Mouse (Mus musculus) frontal cortex, adult (tissue): Measurements from ENCODE around the gene Gck.

Experiments
- ATAC-seq: cut with Nextera tagmentation; 2 replicates; pipeline ENCODE4 v1.9.2; 2017; ENCODE audit warnings: mild to moderate bottlenecking, moderate library complexity, mixed read lengths; ENCODE audit not compliant: low TSS enrichment

Gck gene

DNA sequence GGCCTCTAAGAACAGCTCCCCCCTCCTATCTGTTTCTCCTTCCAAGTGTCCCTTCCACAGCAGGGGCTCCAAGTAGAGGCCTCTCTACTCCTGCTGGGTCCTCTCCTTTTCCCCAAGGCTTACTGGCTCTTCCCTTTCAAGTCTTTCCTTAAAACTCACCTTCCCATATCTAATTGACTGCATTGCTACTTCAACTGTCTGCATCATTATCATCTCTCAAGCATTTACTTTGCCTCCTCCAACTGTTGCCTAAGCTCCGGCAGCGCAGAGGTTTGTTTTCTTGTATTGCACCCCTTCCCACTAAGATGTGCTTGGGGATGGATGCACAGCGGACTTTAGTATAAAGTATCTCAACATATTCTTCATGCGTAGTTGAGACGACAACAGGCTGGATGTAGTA lies 72.5 kb downstream of the Gck start:
- no peak for ATAC-seq

GRCm38 (mm10) chr11:5873192-5873591 lies 76.7 kb downstream of the Gck start:
- ATAC-seq: no peak

GRCm38 (mm10) chr11:5872707-5873106 lies 77.2 kb downstream of the Gck start:
- ATAC-seq: no peak

DNA sequence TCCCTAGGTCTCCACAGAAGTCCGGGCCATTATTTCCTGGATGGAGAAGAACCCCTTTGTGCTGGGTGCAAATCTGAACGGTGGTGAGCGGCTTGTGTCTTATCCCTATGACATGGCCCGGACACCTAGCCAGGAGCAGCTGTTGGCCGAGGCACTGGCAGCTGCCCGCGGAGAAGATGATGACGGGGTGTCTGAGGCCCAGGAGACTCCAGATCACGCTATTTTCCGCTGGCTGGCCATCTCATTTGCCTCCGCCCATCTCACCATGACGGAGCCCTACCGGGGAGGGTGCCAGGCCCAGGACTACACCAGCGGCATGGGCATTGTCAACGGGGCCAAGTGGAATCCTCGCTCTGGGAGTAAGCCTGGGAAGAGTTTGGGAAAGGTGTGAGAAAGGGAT lies 79.8 kb downstream of the Gck start:
- no peak for ATAC-seq

DNA sequence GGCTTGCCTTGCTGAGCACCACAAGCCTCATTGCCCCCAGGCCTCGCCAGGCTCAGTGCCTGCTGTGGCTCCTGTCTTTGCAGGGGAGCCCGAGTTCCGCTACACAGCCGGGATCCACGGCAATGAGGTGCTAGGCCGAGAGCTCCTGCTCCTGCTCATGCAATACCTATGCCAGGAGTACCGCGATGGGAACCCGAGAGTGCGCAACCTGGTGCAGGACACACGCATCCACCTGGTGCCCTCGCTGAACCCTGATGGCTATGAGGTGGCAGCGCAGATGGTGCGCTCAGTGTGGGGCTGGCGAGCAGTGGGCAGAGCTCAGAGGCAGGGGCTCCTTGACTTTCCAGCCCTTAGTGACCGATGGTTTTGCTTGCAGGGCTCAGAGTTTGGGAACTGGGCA lies 80.5 kb downstream of the Gck start:
- ATAC-seq: no peak

- no peak for ATAC-seq
Observed at GRCm38 (mm10) chr11:5868324-5868723, 81.6 kb downstream of the Gck start.

- no peak; the same call in 1 of the 2 replicates for ATAC-seq
Observed at GRCm38 (mm10) chr11:5867196-5867595, 82.7 kb downstream of the Gck start.

DNA sequence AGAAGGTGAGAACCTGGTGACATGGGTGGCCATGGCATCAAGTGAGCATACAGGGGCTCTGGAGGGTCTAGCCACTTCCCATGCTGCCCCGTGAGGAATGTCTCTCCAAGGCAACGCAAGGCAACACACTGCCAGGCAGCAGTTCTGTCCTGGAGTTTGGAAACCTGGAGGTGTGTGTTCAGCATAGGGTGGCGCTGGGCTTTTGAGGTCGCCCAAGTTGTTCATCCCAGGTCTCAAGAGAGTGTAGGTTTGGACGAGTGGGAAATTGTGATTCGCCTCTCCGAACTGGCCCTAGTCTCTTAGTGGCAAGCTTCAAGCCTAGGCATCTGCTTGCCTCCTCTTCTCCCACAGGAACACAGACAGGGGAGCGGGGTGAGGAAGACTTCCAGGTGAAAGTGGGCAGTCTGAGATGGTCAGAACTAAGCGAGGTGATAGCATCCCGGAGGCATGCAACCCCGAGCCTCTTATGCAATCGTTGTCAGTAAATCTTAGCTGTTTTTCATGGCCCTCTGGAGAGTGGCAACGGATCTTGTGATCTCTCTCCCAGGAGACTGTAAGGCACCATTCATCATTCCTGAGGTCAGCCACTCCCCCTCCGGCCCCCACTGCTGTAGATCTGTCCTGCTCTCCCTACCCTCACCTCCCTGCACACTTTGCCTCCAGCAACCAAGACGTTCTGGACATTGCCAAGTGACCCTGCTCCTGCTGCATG lies 87.3 kb downstream of the Gck start:
- ATAC-seq: no peak

DNA sequence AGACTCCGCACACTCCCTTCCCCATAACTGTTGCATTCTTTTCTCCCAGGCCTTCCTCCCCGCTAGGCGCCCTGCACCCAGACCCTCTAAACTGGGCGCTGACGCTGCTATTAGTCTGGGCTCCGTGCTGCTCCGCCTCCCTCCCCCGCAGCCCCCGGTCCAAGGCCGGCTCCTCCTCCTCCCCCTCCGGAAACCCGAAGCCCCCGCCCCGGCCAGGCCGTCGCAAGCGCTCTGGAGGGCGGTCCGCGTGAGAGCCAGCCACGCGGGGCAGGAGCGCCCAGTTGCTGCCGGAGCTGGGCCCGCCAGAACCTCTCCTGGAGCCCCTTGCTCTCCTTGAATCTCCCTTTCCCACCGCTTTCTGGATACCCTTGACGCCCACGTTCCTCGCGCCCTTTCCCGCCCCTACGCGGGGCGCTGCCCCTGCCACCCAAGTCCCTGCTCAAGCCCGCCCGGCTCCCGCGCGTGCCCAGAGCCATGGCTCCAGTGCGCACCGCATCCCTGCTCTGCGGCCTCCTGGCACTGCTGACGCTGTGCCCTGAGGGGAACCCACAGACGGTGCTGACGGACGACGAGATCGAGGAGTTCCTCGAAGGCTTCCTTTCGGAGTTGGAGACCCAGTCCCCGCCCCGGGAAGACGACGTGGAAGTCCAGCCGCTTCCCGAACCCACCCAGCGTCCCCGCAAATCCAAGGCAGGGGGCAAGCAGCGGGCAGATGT lies 88.0 kb downstream of the Gck start, which contains the start of gene Aebp1:
Aebp1 (plus strand) TSS at position 270 of the 716 bp plus-strand sequence.
- ATAC-seq: no peak

DNA sequence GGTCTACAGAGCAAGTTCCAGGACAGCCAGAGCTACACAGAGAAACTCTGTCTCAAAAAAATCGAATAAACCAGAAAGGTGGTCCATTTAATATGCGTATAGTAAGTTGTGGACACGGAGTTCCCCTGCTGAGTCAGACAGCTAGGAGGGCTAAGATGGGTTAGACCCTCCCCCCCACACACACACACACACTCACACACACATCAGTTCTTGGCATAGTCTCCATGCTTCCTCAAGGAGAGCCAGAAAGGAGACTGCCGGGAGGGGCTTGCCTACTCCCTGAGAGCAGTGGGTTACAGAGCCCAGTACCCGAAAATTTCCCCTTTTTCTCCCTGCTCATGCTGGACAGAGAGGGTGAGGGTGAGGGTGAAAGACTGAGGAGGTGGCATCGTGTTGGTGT lies 89.2 kb downstream of the Gck start:
- no peak for ATAC-seq

GRCm38 (mm10) chr11:5859883-5860550 lies 89.9 kb downstream of the Gck start:
- no peak for ATAC-seq

DNA sequence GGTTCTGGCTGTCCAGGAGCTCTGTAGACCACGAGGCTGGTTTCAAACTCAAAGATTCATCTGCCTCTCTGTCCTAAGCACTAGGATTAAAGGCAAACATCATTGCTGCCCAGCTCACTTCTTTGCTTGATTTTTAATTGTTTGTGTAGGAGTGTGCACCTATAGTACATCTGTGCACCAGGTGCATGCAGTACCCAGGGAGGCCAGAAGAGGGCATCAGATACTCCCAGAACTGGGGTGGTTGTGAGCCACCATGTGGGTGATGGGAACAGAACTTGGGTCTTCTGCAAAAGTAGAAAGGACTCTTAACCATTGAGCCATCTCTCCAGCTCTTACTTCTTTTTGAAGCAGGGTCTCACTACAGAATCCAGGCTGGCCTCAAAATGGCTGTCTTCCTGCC lies 91.2 kb downstream of the Gck start:
- no peak for ATAC-seq

- ATAC-seq: no peak
Observed at GRCm38 (mm10) chr11:5856479-5857130, 93.3 kb downstream of the Gck start.

- peak; percentile 50; the same call in 1 of the 2 replicates for ATAC-seq
Observed at GRCm38 (mm10) chr11:5855902-5856301, 94.0 kb downstream of the Gck start.

GRCm38 (mm10) chr11:5855481-5855880 lies 94.4 kb downstream of the Gck start:
- no peak for ATAC-seq

- no peak for ATAC-seq
Observed at GRCm38 (mm10) chr11:5852314-5852713, 97.6 kb downstream of the Gck start.

DNA sequence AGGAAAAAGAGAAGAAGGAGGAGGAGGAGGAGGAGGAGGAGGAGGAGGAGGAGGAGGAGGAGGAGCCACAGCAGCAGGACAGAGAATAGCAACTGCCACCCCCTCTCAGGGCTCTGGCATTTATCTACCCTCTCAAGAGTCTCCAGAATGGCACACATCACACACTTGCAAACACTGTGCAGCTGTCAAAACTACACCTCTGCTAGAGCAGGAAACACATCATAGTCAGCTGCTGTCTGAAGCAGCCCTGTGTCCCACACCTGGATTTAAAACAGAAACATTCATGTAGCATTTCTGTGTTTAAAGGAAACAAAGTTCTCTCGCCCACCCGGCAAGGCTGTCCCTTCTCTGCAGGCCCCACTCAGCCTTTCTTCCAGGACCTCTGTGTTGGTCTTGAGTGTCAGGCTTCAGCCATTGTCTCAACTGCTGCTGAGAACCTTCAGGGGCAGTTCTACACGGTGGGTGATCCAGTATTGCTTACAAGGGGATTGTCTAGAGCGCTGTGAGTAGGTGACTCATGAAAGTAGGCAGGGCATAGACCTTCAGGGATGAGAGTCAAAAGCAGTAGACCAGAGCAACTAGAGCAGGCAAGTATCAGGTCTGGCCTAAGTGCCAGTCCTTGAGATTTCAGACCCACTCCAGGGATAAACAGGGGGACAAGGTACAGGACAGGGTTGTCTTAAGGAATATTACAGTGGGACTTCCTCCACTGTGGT lies 98.7 kb downstream of the Gck start:
- no peak for ATAC-seq
